Mouse (Mus musculus): ENCODE results near the gene Acox2.

The Acox2 gene

DNA sequence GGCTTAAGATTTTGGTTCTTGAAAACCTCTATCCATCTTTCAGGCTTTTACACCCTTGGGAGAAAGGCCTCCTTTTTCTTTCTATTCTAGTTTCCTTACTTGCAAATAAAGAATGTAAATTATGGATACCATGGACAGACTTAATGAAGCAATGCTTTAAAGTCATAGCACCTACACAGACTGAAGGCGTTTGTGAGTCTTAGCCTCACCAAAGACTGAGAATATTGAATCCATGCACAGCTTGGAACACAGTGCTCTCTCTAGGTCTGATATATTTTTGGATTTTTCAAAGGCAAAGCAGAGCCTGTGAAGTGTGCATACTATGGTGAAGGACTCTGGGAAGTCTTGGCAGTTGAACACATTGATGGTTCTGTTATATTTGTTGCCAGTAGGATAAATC is 9.9 kb downstream of the Acox2 start:
- DNase-seq (ENCODE audit: low spot score): no peak

DNA sequence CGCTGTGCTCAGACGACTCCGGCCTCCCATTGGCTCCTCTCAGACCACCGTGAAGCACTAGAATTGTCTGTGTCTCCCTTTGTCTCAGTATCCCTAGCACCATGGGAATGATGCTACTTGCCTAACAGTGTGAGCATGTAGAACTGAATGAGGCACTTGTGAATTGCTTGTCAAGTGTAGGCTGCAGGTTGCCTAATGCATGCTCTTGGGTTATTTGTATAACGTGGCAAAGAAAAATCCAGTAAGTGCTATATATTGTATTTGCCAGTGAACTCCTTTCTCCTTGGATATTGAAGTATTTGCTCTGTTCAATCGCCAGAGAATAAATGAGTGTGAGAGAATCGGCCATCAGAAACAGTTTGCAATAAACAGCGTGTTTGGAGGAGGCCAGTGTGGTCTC is 12.3 kb downstream of the Acox2 start:
- DNase-seq (ENCODE audit: low spot score): no peak

DNA sequence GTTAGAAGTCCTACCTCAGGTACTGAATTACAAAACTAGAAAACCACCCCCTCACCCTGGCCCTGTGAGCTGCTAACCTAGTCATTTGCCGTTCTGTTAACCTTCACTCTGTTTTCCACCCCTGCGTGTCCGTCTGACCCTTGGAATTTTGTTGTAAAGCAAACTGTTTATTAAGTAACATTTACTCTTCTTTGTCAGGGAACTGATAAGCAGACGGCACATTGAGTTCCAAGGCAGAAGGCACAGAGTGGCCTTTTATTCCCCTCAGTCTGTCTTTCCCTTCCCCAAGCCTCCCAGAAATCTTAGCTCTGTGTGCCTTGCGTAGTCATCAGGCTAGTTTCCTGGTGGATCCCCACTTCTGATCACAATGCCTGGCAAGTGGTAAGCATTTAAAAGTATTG is 14.9 kb downstream of the Acox2 start:
- DNase-seq (ENCODE audit: low spot score): no peak

DNA sequence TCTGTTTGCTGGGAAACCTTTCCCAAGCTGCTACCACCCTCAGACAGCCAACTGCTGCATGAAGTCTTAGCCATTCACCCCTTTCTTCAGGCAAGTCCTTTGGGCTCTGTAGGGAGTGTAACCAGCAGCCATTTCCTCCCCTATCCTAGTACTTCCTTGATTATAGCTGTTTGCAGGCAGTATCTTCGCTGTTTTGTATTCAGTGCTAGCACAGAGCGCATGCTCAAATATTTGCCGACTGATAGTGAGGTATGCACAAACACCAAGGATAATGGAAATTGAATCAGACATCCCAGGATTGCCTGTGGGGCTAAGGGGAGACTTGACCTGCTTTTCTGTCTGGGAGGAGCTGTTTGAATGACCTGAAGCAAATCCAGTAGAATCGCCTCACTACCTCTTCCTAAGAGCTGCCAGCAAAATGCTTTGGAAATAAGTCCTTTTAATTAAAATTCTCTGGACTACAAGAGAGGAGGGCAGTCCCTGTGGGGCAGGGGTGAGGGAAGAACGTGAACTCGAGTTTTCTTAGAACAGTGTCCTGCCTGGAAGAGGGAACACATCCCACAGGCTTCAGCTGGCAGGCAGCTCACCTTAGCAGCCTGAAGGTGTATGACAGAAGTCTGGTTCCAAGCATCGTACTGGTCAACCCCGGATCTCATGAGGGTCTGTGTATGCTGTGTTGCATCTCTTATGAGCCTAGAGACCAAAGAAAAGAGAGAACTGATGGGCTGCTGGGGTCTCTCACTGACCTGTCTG is 15.8 kb downstream of the Acox2 start:
- DNase-seq (ENCODE audit: low spot score): no peak

DNA sequence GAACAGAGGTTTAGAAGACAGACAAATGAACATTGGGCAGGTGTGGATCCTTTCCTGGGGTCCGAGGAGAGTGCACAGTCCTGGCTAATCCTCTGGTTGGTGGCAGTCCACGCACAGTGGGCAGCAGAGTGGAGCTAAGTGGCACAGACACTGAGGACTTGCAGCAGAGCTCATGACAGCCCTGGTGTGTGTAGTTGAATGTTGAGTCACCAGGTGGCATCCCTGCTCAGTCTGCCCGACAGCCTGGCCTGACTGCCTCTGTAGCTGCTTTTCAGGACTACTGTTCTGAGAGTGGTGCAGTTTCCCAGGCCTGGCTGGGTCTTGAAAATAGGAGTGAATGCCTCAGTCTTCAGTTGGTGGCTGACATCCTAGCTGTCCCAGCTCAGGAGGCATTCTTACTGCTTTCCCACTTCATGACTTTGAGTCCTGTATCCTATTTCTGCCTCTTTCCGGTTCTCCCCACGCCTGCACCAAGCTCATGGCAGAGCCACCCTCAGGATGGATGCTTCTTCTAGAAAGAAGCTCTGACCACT is 16.7 kb downstream of the Acox2 start:
- no peak for DNase-seq (ENCODE audit: low spot score)

DNA sequence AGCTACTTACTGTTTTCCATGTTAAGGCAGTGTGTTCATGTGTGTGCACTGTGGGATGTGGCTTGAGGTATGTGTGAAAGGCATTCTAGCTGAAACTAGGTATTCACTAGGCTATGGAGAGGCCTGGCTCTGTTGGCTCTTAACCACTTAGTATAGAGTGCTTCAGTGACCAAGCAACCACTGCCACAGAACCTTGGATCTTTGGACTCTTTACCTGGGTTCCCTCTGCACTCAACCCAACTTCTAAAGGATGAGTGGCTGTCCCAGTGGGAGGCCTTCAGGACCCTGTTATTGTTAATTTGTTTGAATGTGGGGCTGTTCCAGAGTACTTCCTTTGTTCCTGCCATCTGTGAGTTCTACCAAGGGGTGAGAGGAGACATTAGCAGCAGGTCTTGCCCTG is 17.3 kb downstream of the Acox2 start:
- DNase-seq (ENCODE audit: low spot score): no peak

DNA sequence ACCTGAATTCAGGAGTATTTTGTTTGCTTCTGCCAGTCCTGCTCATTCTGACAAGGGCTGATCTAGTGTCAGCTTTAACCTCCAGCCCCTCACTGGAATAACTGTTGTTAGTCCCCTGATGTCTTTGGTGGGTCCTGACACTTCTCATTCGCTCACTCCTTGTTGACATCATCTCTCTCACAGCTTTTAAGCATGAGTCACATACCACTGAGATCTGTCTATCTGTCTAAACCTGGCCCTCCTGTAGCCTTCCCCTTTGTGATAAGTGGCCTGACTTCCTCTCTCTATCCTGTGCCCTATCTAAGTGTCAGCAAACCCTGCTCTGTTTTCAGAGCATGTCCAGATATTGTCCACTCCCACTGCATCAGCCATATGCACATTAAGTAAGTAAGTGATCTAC is 25.9 kb downstream of the Acox2 start:
- DNase-seq (ENCODE audit: low spot score): no peak

DNA sequence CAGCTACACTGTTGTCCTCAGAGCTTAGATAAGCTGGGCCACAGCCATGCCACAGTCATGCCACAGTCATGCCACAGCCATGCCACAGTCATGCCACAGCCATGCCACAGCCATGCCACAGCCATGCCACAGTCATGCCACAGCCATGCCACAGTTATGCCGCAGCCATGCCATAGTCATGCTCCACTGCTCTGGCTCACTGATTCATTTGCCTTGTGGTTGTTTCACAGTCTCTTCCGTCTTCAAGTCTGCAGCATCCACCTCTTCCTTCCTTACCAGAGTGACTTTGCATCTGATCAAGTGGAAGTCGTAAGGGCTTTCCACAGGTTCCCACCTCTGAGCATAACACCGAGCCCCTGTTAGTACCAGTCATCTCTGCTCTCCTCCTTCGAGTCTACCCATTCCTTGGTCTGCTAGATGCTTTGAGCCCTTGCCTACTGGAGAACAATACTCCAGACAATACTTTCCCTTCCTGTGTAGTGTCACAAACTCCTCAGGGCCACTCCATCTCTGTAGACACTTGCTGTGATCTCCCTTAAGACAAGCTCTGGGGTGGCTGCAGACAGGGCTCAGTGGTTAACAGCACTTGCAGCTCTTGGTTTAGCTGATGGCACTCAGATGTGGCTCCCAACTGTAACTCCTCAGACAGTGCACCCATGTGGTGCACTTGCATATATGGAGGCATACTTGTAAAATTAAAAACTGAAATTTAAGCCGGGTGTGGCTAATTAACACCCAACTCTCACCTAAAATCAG is 26.8 kb downstream of the Acox2 start:
- DNase-seq (ENCODE audit: low spot score): no peak

DNA sequence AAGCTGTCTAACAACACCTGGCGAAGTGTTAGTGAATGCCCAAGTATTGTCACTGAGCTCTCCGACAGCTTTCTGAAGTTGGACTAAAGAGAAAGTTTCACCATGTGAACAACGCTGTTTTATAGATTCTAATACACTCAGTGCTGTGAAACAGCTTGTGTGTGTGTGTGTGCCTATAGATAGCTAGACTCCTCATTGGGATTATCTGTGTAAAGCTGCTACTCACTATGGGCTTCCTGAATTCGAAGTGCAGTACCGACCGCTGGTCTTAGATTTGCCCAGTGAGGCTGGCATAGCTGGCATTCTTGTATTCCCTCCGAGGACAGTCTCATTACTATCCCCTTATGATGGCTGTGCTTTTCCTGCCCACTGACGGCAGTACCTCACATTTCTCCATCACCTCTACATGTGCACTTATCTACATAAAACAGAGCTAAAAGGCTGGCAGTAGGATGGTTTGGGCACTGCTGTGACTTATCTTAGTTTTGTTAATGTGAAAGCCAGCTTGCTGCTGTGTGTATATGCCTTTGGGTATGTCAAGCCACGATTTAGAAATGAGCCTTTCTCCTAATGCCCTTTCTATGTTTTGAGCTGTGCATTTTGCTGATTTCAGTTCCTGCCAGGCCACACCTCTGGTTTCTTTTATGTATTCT is 29.7 kb downstream of the Acox2 start:
- no peak for DNase-seq (ENCODE audit: low spot score)

DNA sequence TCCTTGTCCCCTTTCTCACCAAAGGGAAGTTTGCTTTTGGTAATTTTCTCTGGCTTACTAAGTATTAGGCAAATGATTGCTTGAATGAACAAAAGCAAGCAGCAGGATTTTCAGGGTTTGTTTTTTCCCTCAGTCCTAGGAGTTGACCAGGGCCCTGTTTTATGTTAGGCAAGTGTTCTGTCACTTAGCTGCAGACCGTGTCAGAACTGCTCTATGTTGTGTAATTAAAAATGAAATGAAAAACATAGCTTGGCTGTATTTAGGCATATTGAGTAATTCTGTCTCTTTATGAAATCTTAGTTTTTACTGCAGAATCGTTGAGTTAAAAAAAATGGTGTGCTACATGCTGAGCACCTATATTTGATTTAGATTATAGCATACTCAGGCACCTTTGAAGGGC is 34.3 kb downstream of the Acox2 start:
- no peak for DNase-seq (ENCODE audit: low spot score)

DNA sequence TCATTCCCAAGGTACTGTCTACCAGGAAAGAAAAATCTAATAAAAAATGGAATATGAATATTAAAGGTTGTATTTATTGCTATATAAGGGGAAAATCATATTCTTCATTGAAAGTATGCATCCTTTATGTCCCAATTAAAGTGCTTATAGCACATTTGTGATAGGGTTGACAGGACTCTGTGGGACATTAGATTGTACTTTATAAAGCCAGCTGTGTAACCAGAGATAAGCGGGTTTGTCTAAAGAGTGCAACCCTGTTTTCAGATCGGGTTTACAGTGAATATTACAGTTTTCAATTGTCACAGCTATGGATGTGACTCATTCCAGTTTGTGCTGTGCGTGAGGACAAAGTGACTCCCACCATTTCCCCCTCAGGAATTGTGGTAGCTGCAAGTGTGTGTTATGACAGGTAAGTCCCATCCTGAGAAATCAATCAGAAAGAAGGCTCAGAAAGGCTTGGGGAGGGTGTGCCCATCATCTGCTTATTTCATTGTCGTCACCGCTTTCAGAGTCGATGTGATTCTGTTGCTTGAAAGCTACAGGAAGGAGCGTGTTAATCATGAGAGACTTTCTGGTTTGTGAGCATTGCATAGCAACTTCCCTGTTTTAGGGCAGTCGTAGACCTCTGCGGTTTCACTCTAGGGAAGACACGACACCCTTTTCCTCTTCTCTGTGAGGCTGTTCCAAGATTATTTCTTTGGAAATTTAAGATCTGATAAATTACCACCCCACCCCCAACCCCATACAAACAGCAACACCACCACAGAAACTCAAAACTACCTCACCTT is 35.5 kb downstream of the Acox2 start:
- DNase-seq (ENCODE audit: low spot score): no peak

DNA sequence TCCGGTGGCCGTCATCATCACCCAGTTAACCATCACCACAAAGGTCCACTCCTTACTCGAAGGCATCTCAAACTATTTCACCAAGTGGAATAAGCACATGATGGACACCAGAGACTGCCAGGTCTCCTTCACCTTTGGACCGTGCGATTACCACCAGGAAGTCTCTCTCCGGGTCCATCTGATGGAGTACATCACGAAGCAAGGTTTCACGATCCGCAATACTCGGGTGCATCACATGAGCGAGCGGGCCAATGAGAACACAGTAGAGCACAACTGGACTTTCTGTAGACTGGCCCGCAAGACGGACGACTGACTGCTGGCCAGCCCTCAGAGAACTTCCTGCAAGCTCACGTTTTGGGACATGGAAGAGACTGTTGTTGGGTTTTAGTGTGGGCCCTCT is 36.6 kb downstream of the Acox2 start:
- DNase-seq (ENCODE audit: low spot score): no peak

DNA sequence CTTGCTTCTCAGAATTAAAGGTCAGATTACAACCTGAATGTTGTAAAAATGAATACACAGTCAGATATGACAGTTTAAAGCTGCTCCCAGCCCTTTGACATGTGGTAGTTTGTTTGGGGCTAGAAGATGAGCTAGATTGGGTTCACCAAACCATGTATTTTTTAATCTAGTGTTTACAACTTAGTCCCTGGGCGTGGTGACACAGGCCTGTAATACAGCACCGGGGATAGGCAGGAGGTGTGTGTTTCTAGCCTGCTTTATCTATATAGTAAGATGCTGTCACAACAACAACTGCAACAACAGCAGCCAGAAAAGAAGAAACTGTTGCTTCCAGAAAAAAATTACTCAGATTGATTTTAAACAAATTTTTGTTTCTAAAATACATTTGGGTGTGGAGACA is 38.2 kb downstream of the Acox2 start:
- DNase-seq (ENCODE audit: low spot score): no peak

DNA sequence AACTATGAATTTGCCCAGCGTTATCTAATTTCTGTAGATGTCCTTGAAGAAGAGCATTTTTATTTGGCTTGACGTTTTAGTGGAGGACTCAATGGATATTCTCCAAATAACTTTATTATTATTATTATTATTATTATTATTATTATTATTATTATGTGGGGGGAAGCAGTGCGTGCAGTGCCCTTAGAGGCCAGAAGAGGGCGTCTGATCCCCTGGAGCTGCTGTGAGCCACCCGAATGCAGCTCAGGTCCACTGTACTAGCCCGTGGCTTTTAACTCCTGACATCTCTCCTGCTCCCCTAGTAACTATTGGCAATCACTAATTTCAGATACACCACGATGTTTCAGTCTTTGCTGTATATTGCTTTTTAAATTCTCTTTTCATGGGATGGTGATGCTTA is 38.8 kb downstream of the Acox2 start:
- DNase-seq (ENCODE audit: low spot score): no peak

DNA sequence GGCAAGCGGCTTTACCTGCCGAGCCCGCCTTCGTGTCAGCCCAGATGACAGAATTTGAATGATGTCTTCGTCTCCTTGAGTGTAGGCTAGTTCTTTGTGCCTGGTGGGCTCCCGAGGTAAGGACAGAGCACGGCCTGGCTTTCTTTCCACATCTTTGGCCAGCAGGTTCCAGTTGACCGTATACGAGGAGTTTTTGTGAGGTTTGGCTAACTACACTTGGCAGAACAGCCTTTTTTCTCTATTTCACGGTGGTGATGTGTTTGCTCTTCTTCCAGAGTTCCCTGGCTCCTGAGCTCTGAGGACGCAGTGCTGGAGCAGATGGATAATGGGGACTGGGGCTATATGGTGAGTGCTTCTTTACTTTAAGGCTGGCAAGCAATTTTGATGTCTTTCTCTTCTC is 39.3 kb downstream of the Acox2 start:
- no peak for DNase-seq (ENCODE audit: low spot score)

DNA sequence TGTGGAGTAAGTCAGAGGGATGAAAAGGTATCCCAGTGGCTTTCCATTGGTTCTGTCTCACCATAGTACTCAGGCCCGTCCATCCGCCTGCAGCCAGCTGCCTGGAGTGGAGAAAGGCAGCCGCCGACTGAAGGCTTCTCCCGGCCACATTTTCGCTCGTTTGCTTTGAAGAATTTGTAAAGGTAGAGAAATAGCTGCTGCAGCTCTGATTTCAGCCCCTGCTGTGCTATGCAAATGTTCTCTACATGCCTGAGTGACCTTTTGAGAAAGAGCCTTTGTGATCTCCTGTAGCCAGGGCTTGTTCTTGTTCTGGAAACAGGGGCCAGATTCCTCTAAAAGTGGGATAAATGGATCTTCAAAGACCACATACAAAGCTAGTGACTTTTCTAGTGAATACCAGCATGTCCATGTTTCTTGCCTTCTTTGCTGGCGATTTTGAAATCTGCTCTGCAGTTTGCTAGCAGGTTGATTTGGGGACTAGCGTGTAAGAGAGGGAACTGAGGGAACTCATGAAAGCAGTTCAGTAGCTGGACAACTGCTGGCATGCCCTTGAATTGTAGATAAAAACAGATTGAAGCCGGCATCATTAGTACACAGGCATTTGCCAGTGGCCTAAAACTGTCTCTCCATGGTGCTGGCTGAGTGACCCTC is 40.3 kb downstream of the Acox2 start:
- DNase-seq (ENCODE audit: low spot score): no peak

DNA sequence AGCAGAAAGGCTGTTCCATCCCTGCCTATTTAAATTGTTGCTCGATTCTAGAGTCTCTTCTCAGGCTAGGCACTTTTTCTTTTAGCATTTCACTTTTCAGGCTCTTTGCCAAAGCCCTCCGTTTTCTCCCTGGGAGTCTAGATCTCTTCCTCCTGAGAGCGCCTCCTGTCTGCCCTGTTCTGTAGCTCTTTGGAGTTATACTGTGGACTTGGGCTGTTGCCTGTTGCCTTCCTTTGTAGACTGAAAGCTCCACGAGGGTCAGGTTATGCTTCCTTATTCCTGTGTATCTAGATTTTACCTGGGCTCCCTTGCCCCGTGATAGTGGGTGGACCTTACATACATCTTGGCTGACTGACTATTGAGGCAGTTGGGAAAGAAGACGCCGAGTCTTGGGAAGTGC is 40.9 kb downstream of the Acox2 start:
- no peak for DNase-seq (ENCODE audit: low spot score)

DNA sequence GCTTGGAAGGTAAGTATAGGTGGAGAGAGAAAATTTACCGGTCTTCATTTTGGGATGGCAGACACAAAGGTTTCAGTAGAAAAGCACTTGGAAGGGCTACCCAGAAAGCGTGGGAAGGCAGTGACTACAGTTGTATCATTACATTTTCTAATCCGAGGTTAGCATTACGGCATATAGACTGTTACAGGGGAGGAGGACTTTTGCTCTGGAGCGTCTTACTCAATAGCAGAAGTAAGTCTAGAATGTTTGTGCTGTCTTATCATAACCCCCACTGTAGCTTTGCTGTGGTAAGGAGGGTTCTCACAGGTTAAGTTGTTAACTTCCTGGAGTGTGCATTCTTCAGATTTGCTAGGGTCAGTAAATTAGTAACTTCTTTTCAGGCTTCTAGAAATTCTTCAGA is 43.1 kb downstream of the Acox2 start:
- DNase-seq (ENCODE audit: low spot score): no peak

DNA sequence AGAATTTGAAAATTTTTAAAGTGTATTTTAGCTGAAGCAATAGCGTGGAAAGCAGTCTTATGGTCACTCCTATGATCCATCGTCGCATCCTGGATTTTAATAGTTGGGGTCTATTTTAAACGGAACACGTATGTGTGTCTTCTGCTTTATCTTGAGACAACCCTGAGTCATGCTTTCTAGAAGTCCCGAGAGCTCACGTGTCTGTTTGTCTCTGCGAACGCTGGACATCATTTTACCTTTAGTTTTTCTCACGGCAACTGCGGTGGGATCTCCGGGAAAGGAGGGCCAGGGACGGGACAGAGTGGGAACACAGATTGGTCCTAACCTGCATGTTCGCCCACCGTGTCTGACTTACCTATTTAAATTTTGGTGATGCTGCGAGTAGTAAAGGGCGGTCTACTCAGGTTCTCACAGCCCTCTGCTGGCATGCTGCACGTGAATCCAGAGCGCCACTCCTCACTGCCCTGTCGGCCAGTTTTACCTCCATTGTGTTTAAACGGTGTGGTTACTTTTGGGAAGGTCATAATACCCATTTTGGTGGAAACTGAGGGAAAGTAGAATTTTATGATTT is 43.9 kb downstream of the Acox2 start:
- DNase-seq (ENCODE audit: low spot score): no peak

DNA sequence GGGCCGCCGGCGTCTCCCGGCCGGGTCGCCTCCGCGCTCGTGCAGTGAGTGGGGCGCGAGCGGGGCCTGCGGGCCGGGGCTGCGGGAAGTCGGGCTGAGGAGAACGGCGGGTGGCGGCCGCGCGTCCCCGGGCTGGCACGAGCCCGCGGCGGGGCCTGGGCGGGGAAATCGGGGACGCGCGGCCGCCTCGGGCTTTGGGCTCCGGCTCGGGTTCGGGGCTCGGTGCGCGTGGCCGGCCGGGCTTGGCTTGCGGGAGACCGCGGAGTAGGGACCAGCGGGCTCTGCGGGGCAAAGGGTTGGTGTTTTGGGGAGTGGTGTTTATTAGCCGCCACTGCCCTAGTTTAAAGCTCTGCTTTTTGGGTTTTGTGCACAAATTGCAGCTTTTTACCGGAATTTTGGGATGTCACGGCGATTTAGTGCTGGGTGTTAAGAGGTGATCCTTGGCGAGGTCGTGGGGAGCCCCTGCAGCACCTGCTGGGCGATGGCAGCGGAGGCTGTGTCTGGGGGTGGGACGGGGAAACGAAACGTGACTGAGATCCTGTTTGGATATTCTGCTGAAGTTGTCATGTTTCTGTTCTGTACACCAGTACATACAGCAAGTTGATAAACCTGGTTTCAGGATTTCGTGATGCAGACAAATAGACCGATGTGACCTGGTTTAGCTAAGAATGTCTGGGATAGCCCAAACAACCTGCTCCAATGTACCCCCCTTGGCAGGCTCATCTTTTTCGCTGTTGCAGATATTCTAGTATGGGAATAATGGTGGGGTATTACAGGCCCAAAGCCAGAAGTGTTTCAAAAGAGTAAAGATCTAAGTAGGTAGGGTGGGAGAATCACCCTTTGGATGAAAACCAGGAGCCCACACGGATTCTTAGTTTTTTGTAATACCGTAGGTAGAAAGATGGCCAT is 44.6 kb downstream of the Acox2 start:
- DNase-seq (ENCODE audit: low spot score): no peak

Measured in left cerebral cortex, adult 11 months (tissue).